Mouse (Mus musculus): ENCODE measurements at regions not wholly inside any gene's neighbourhood (a gene's known extent, or its start where the extent isn't known, plus 50 kb on each side); places are given as distances from the start of the nearest gene placed in this dataset.

GRCm38 (mm10) chr3:83553858-83554257, 212.3 kb upstream of the Sfrp2 start:
- DNase-seq (ENCODE audit: low read depth) = no peak

- no peak for DNase-seq (ENCODE audit: low read depth)
Measured at GRCm38 (mm10) chr3:83556788-83557515, 209.2 kb upstream of the Sfrp2 start.

- no peak for DNase-seq (ENCODE audit: low read depth)
Measured at GRCm38 (mm10) chr3:83562026-83562425, 204.1 kb upstream of the Sfrp2 start.

- no peak for DNase-seq (ENCODE audit: low read depth)
Measured at GRCm38 (mm10) chr3:83575526-83575925, 190.6 kb upstream of the Sfrp2 start.

GRCm38 (mm10) chr3:83576155-83576554, 190.0 kb upstream of the Sfrp2 start:
- no peak for DNase-seq (ENCODE audit: low read depth)

GRCm38 (mm10) chr3:83580766-83581165, 185.4 kb upstream of the Sfrp2 start:
- DNase-seq (ENCODE audit: low read depth) = no peak

GRCm38 (mm10) chr3:83582256-83582655, 183.9 kb upstream of the Sfrp2 start:
- DNase-seq (ENCODE audit: low read depth) = no peak

- no peak for DNase-seq (ENCODE audit: low read depth)
Measured at GRCm38 (mm10) chr3:83583071-83583672, 182.9 kb upstream of the Sfrp2 start.

- no peak for DNase-seq (ENCODE audit: low read depth)
Measured at GRCm38 (mm10) chr3:83586086-83586485, 180.0 kb upstream of the Sfrp2 start.

- DNase-seq (ENCODE audit: low read depth) = no peak
Measured at GRCm38 (mm10) chr3:83586551-83586950, 179.6 kb upstream of the Sfrp2 start.

GRCm38 (mm10) chr3:83589127-83589526, 177.0 kb upstream of the Sfrp2 start:
- DNase-seq (ENCODE audit: low read depth) = no peak

- DNase-seq (ENCODE audit: low read depth) = no peak
Measured at GRCm38 (mm10) chr3:83591206-83591605, 174.9 kb upstream of the Sfrp2 start.

- no peak for DNase-seq (ENCODE audit: low read depth)
Measured at GRCm38 (mm10) chr3:83593321-83593720, 172.8 kb upstream of the Sfrp2 start.

- DNase-seq (ENCODE audit: low read depth) = no peak
Measured at GRCm38 (mm10) chr3:83601506-83601905, 164.6 kb upstream of the Sfrp2 start.

- no peak for DNase-seq (ENCODE audit: low read depth)
Measured at GRCm38 (mm10) chr3:83609095-83609770, 156.9 kb upstream of the Sfrp2 start.

GRCm38 (mm10) chr3:83620435-83620834, 145.7 kb upstream of the Sfrp2 start:
- no peak for DNase-seq (ENCODE audit: low read depth)

GRCm38 (mm10) chr3:83633032-83633431, 133.1 kb upstream of the Sfrp2 start:
- DNase-seq (ENCODE audit: low read depth) = no peak

GRCm38 (mm10) chr3:83640433-83640832, 125.7 kb upstream of the Sfrp2 start:
- DNase-seq (ENCODE audit: low read depth) = no peak

GRCm38 (mm10) chr3:83663716-83664115, 102.4 kb upstream of the Sfrp2 start:
- no peak for DNase-seq (ENCODE audit: low read depth)

GRCm38 (mm10) chr3:83676147-83676546, 90.0 kb upstream of the Sfrp2 start:
- no peak for DNase-seq (ENCODE audit: low read depth)

GRCm38 (mm10) chr3:83686611-83687010, 79.5 kb upstream of the Sfrp2 start:
- DNase-seq (ENCODE audit: low read depth) = no peak

GRCm38 (mm10) chr3:83687503-83687902, 78.6 kb upstream of the Sfrp2 start:
- DNase-seq (ENCODE audit: low read depth) = no peak

All from induced T-regulatory cell, adult 2 months (primary cell).